Mouse (Mus musculus): Measurements from ENCODE around the gene Ly6g5c. TPM values are rescaled to one million over a fixed set of nuclear protein-coding genes. Genes with fewer than 3 reads are reported as not detected.

Ly6g5c gene
- total RNA-seq, 2 experiments from 2014 or later: not detected

GRCm38 (mm10) chr17:35080710-35081109, 27.4 kb upstream of the Ly6g5c start:
- DNase-seq (ENCODE audit: low spot score in 2 of 2): no peak

DNA sequence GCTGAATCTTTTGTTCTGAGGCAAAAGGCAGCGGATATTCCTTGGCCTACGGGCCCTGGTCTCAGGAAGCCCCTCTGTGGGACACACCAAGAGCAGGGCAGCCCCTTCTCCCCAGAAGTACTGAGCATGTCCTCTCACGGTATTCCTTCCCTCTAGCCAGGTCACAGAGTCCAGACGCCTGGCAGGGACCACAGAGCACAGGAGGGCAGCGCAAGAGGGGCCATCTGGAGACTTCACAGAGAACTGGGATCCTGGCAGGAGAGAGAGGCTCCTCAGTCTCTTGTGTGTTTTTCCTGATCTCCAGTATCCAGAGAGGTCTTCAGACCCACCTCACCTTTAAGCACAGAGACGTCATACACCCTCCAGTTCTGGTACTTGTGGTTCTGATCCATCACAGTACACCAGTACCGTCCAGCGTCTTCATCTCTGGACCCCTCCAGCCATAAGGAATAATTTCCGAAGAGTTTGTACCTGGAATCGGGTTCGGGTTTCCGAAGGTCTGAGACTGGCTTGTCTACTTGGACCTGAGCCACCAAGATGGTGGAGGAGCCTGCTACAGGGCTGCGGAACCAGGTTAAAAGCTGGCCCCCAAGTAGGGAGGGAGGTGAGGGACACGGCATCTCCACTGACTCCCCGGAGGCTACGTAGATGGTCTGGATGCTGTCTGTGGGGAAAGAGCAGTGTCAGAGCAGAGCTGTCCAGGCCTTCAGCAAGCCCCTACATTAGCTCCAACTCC, 25.1 kb upstream of the Ly6g5c start:
- DNase-seq (ENCODE audit: low spot score in 2 of 2): no peak

GRCm38 (mm10) chr17:35083929-35084497, 24.1 kb upstream of the Ly6g5c start:
- no peak for DNase-seq (ENCODE audit: low spot score in 2 of 2)

DNA sequence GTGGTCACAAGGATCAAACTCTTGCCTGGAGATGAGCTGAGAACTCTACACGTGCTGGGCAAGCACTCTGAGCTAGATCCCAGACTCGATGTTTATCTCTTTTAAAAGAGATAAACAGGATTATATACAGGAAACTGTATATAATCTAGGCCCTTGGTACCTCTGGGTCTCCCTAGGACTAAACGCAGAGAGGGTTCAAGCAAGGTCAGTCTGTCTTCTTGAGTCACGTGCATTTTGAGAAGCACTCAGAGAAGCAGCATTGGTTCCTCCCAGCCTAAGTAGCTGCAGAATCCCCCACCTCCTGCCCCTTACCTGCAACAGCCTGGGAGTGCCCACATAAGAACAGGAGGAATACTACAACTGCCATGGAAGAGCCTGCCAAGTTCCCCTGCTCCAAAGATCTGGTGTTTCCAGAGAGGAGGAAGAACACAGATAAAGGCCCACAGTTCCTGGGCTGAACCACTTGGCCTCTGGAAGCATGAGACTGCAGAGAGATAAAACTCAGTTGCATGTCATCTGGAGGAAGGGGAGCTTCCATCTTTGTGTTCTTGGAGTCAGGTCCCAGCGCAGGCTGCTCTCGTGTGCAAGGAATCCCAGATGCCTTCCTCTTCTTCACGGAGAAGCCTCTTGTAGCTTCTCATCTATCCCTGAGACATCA, 22.7 kb upstream of the Ly6g5c start, which contains the start of gene Ly6g6f:
Gene Ly6g6f, minus strand, starts transcription at position 403 of the 658 bp plus-strand sequence.
- no peak for DNase-seq (ENCODE audit: low spot score in 2 of 2)

DNA sequence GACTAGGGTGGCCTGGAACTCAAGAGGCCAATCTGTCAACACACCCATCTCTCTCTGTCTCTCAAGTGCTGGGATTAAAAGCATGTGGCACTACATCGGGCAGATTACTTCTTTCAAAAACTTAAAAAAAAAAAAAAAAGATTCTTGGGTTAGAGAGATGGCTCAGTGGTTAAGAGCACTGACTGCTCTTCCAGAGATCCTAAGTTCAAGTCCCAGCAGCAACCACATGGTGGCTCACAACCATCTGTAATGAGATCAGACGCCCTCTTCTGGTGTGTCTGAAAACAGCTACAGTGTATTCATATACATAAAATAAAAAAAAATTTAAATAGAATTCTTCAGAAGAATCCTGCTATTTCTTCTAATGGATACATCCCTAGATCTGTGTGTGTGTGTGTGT, 19.9 kb upstream of the Ly6g5c start:
- DNase-seq (ENCODE audit: low spot score in 2 of 2): no peak

DNA sequence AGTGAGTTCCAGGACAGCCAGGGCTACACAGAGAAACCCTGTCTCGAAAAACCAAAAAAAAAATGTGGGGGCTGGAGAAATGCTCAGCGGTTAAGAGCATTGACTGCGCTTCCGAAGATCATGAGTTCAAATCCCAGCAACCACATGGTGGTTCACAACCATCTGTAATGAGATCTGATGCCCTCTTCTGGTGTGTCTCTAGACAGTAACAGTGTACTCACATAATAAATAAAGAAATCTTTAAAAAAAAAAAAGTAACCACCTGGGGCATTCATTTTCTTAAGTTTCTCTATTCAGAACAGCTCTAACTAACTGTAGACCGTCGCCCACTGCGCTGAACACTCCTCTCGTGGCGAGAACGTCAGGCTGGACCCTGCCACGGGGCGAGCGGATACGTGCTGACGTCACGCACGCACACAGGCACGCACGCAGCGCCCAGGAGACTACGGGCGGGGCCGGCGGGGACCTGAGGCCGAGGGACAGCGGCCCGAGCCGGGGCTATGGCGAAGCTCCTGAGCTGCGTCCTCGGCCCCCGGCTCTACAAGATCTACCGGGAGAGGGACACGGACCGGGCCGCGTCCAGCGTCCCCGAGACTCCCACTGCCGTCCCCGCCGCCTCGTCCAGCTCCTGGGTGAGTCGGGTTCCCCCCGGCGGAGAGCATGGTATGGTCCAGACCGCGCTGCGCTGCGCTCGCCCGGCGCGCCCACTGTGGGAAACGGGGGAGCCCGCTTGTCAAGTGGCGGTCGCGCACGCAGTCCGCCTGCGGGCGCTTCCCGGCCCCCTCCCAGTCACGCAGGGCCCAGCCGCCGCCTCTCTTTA, 19.0 kb upstream of the Ly6g5c start, which contains the start of gene Abhd16a:
Gene Abhd16a, plus strand, starts transcription at position 439 of the 820 bp plus-strand sequence.
- peak; percentile 90 to 95 for DNase-seq (ENCODE audit: low spot score in 2 of 2)

- no peak for DNase-seq (ENCODE audit: low spot score in 2 of 2)
Measured at GRCm38 (mm10) chr17:35090166-35090932, 17.7 kb upstream of the Ly6g5c start.

DNA sequence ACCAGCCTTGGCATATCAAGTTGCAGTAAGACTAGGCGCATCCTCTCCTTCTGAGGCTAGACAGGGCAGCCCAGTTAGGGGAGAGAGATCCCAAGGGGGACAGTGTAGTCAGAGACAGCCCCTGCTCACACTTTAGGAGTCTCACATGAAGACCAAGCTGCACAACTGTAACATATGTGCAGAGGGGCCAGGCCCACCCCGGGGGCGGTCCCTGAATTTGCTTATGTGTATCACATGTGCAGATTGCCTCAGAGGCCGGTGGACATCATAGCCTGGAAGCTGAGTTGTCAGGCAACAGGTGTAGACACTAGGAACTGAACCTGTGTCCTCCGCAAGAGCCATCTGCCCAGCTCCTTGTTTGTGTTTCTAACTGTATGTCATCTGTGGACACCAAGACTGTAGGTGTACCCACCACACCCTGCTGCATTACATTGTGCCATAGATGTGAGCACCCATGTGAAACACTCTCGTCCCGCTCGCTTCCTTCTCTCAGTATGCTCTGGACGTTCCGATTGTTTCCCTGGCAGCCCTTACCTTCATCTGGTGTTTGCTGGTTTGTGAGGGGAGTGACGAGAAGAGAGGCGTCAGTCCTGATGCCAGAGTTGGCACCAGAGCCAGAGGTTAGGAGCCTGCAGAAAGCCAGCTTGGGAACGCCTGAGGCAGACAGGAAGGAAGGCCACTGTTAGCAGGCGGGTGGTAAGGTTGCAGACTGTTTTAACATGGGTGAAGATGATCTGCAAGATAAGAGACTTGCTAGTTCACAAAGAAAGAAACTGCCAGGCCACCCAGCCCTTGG, 15.5 kb upstream of the Ly6g5c start:
- no peak for DNase-seq (ENCODE audit: low spot score in 2 of 2)

- no peak for DNase-seq (ENCODE audit: low spot score in 2 of 2)
Measured at GRCm38 (mm10) chr17:35094475-35095365, 13.4 kb upstream of the Ly6g5c start.

- DNase-seq (ENCODE audit: low spot score in 2 of 2): no peak
Measured at GRCm38 (mm10) chr17:35096597-35096996, 11.5 kb upstream of the Ly6g5c start.

DNA sequence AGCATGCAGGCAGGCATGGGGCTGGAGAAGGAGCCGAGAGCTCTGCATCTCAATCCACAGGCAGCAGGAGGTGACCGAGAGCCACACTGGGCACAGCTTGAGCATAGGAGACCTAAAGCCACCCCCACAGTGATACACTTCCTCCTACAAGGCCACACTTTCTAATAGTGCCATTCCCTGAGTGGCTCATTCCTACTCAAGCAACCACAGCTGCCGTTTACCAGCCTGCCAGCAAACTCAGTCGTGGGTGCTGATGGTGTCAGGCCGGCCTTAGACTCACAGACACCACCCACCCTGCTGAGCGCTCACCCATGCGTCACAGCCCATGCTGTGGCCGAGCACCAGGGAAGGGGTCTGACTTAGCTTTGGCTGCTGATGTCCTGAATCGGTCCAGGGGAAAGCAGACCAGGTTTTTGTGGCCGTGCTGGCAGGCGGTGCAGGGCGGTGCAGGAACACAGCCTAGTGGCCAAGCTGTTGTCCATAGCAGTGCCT, 10.9 kb upstream of the Ly6g5c start:
- DNase-seq (ENCODE audit: low spot score in 2 of 2): no peak

DNA sequence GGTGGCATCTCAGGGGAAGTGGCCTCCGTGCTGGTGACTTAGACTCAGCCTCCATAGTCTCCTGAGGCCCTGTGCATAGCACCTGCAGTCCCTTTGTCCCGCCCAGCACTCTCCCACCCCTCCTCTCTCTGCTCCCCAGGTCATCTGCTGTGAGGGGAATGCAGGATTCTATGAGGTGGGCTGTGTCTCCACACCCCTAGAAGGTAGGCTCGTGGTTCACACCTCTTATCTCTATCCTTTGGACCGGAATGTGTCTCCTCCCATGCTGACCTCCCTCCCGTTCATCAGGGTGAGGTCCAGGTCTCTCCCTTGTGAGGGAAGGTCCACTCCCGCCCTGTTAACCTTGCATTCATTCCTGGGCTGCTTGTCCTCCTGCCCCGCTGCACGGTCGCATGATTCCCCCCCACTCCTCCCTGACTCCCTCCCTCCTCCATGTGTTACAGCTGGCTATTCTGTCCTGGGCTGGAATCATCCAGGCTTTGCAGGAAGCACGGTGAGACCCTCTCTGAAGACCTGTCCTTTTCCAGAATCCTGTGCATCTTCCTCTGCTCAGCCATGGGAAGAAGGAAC, 7.8 kb upstream of the Ly6g5c start:
- DNase-seq (ENCODE audit: low spot score in 2 of 2): no peak

DNA sequence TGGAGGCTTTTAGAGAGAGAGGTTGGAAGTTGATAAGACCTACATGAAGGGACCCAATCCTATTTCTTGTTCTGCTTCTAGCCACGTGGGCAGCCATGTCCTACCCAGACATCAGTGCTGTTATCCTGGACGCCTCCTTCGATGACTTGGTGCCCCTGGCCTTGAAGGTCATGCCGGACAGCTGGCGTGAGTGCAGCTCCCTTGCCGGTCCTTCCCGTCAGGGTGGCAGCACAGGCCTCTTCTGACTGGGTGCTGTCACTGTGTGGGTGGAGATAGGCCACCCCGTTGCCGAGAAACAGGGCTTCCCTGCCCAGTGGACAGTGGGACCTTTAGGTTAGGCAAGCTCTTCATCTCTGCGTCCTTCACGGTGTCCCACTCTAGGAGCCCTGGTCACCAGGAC, 6.9 kb upstream of the Ly6g5c start:
- DNase-seq (ENCODE audit: low spot score in 2 of 2): no peak

DNA sequence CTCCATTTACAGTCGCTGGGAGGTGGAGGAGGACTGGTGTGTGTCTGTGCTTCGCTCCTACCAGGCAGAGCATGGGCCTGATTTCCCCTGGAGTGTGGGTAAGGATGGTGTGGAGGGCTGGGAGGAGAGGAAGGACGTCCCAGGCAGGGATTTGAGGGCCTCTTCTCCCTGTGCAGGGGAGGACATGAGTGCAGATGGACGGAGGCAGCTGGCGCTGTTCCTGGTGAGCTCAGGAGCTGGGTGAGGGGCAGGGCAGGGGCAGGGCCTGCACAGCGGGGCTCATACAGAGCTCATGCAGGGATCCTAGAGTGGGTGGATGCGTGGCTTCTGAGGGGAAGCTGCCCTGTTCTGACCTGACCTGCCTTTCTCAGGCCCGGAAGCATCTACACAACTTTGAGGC, 5.8 kb upstream of the Ly6g5c start:
- no peak for DNase-seq (ENCODE audit: low spot score in 2 of 2)

- DNase-seq (ENCODE audit: low spot score in 2 of 2): no peak
Measured at GRCm38 (mm10) chr17:35103221-35103690, 4.8 kb upstream of the Ly6g5c start.

DNA sequence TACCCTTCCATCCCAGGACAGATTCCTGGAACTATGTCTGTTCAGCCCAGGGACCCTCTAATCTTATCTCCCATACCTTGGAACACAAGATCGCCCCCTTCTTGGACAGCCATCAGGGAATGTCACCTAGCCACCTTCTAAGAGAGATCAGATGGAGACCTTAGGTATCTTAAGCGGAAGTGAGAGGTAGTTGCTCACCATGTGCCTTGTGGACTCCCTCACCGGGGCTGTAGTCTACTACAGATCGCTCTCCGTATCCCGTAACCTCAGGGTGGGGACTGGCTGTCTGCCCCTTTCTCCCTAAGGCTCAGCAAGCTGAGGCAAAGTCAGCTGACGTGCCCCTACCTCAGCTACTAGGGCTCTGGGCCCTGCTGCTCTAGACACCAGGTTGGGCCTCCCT, 4.0 kb upstream of the Ly6g5c start:
- no peak for DNase-seq (ENCODE audit: low spot score in 2 of 2)

DNA sequence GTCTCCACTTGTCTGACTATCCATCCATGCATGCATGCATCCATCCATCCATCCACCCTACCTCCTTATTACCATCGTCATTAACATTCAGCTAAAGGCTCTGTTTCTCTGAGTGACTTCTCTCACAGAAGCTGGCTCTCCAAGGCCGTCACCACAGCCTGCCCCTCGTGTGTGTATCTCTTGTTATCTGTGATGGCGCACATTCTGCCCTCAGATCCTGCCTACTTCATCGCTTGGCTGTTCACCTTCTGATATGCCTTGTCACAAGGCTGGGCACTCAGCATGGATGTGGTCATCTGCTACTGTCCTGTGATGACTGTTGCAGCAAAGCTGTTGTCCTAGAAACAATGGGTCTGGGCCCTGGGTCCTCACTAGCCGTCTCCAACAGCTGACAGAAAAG, 3.3 kb upstream of the Ly6g5c start:
- DNase-seq (ENCODE audit: low spot score in 2 of 2): no peak

GRCm38 (mm10) chr17:35105740-35106389, 2.2 kb upstream of the Ly6g5c start:
- no peak for DNase-seq (ENCODE audit: low spot score in 2 of 2)

Data from gastrocnemius, postnatal 4 days (tissue).